Mouse (Mus musculus) forebrain, embryonic 16.5 days (tissue): Measurements from ENCODE around the gene Syt8. TPM values are rescaled to one million over a fixed set of nuclear protein-coding genes. Genes with fewer than 3 reads are reported as not detected.

ENCODE experiments used
- ATAC-seq: fragments of 200-750 bp; cut with Nextera tagmentation; 2 replicates; pipeline ENCODE4 v1.8.0; 2017; ENCODE audit warnings: mild to moderate bottlenecking, moderate library complexity
- H3K27ac ChIP-seq: fragments of 300-500 bp; sonication (generic); 2 replicates; pipeline ENCODE4 v1.5.1; 2014; ENCODE audit warnings: low read length, control low read depth
- H3K27me3 ChIP-seq: fragments of 300-500 bp; sonication (generic); replicated peaks from 2 replicates; pipeline ENCODE4 v1.6.1; 2014; ENCODE audit warnings: low read length; ENCODE audit not compliant: control insufficient read depth, insufficient read depth
- H3K36me3 ChIP-seq: fragments of 300-500 bp; sonication (generic); 2 replicates; pipeline ENCODE4 v1.6.1; 2014; ENCODE audit not compliant: control insufficient read depth, insufficient read depth
- H3K4me1 ChIP-seq: fragments of 300-500 bp; sonication (generic); replicated peaks from 2 replicates; pipeline ENCODE4 v1.6.1; 2014; ENCODE audit warnings: low read length; ENCODE audit not compliant: control insufficient read depth, insufficient read depth
- H3K4me2 ChIP-seq: fragments of 300-500 bp; sonication (generic); 2 replicates; pipeline ENCODE4 v1.6.1; 2014; ENCODE audit warnings: mild to moderate bottlenecking, low read length, control low read depth
- H3K4me3 ChIP-seq: fragments of 300-500 bp; sonication (generic); replicated peaks from 2 replicates; pipeline ENCODE4 v1.5.1; 2014; ENCODE audit warnings: mild to moderate bottlenecking, low read length, control low read depth
- H3K9ac ChIP-seq: fragments of 300-500 bp; sonication (generic); replicated peaks from 2 replicates; pipeline ENCODE4 v1.6.1; 2014; ENCODE audit warnings: low read depth, low read length, control low read depth
- H3K9me3 ChIP-seq: fragments of 300-500 bp; sonication (generic); 2 replicates; pipeline ENCODE4 v1.6.1; 2016; ENCODE audit warnings: low read length; ENCODE audit not compliant: control insufficient read depth
- WGBS: fragments of 180-500 bp; shearing (Covaris S2); extraction: QIAGEN DNeasy Blood & Tissue Kit; methylation state at CpG from one replicate; pipeline ENCODE4 v1.1.7; 2014; 5-methylcytosine and 5-hydroxymethylcytosine counted together
- polyA plus RNA-seq: library from polyadenylated mRNA; unstranded; fragments of >200 nt; fragmentation: Nextera tagmentation; extraction: Ambion mirVana; gene quantifications from 2 replicates; pipeline ENCODE4 v1.2.1, GENCODE M21; 2015

Gene Syt8
- polyA plus RNA-seq, 1 experiment from 2014 or later, result not detected

- no peak for ATAC-seq
- Histone ChIP-seq H3K9ac (0 out of 2 replicates have a peak overlapping the region, but pooled peaks have one; percentile 17), H3K27ac (no peak overlapping the region), H3K27me3 (no peaks in the 10 kb centered on the region), H3K4me3 (no peak overlapping the region), H3K4me1 (no peaks in the 10 kb centered on the region), H3K36me3 (no peaks in the 10 kb centered on the region), H3K9me3 (no peaks in the 10 kb centered on the region), H3K4me2 (no peak overlapping the region)
- WGBS, result 81% methylated on average over 14 of the region's 14 CpGs
Observed at GRCm38 (mm10) chr7:142439966-142440365, 5.3 kb downstream of the Syt8 start.

- Histone ChIP-seq H3K9ac (no peak overlapping the region), H3K4me3 (no peak overlapping the region), H3K4me1 (no peaks in the 10 kb centered on the region), H3K9me3 (no peaks in the 10 kb centered on the region), H3K4me2 (no peak overlapping the region), H3K27ac (no peak overlapping the region), H3K36me3 (no peaks in the 10 kb centered on the region), H3K27me3 (no peaks in the 10 kb centered on the region)
- ATAC-seq, result peak; percentile 77
- 67% methylated on average over 5 of the region's 5 CpGs for WGBS
Observed at GRCm38 (mm10) chr7:142440657-142441114, 6.0 kb downstream of the Syt8 start.

GRCm38 (mm10) chr7:142441585-142441984 is 6.9 kb downstream of the Syt8 start, which contains the start of gene Tnni2:
Gene Tnni2, plus strand, starts transcription at chr7:142441808.
- Histone ChIP-seq H3K4me1 (no peaks in the 10 kb centered on the region), H3K9me3 (no peaks in the 10 kb centered on the region), H3K9ac (no peak within 1 kb of the TSS), H3K27ac (no peak within 1 kb of the TSS), H3K36me3 (no peaks in the 10 kb centered on the region), H3K4me2 (no peak within 1 kb of the TSS), H3K27me3 (no peaks in the 10 kb centered on the region), H3K4me3 (no peak within 1 kb of the TSS)
- no peak for ATAC-seq
- WGBS, result 84% methylated on average over 9 of the region's 9 CpGs

GRCm38 (mm10) chr7:142442081-142442907 is 7.6 kb downstream of the Syt8 start:
- no peaks in the 10 kb centered on the region for H3K27me3 ChIP-seq
- 85% methylated on average over 9 of the region's 9 CpGs for WGBS
- no peaks in the 10 kb centered on the region for H3K36me3 ChIP-seq
- H3K27ac ChIP-seq, result no peak overlapping the region
- no peak overlapping the region for H3K4me3 ChIP-seq
- H3K9ac ChIP-seq, result no peak overlapping the region
- no peaks in the 10 kb centered on the region for H3K4me1 ChIP-seq
- no peaks in the 10 kb centered on the region for H3K9me3 ChIP-seq
- ATAC-seq, result no peak
- no peak overlapping the region for H3K4me2 ChIP-seq

GRCm38 (mm10) chr7:142442908-142443420 is 8.3 kb downstream of the Syt8 start:
- Histone ChIP-seq H3K4me3 (no peak overlapping the region), H3K9me3 (no peaks in the 10 kb centered on the region), H3K4me2 (no peak overlapping the region), H3K27ac (no peak overlapping the region), H3K27me3 (no peaks in the 10 kb centered on the region), H3K36me3 (no peaks in the 10 kb centered on the region), H3K4me1 (no peaks in the 10 kb centered on the region), H3K9ac (no peak overlapping the region)
- WGBS, result 93% methylated on average over 7 of the region's 7 CpGs
- no peak for ATAC-seq

GRCm38 (mm10) chr7:142443474-142443873 is 8.8 kb downstream of the Syt8 start:
- 81% methylated on average over 5 of the region's 5 CpGs for WGBS
- H3K27me3 ChIP-seq, result no peaks in the 10 kb centered on the region
- no peak overlapping the region for H3K4me2 ChIP-seq
- no peak for ATAC-seq
- no peak overlapping the region for H3K9ac ChIP-seq
- no peaks in the 10 kb centered on the region for H3K4me1 ChIP-seq
- no peak overlapping the region for H3K27ac ChIP-seq
- H3K36me3 ChIP-seq, result no peaks in the 10 kb centered on the region
- no peak overlapping the region for H3K4me3 ChIP-seq
- no peaks in the 10 kb centered on the region for H3K9me3 ChIP-seq

- 98% methylated on average over 6 of the region's 6 CpGs for WGBS
- no peak overlapping the region for H3K4me2 ChIP-seq
- H3K27me3 ChIP-seq, result no peaks in the 10 kb centered on the region
- H3K36me3 ChIP-seq, result no peaks in the 10 kb centered on the region
- no peaks in the 10 kb centered on the region for H3K9me3 ChIP-seq
- H3K9ac ChIP-seq, result no peak overlapping the region
- no peak overlapping the region for H3K27ac ChIP-seq
- no peak overlapping the region for H3K4me3 ChIP-seq
- no peak for ATAC-seq
- no peaks in the 10 kb centered on the region for H3K4me1 ChIP-seq
Observed at GRCm38 (mm10) chr7:142444171-142444570, 9.5 kb downstream of the Syt8 start.

- Histone ChIP-seq H3K36me3 (no peaks in the 10 kb centered on the region), H3K9me3 (no peaks in the 10 kb centered on the region), H3K4me3 (no peak overlapping the region), H3K27ac (no peak overlapping the region), H3K4me2 (no peak overlapping the region), H3K9ac (no peak overlapping the region), H3K4me1 (no peaks in the 10 kb centered on the region), H3K27me3 (no peaks in the 10 kb centered on the region)
- 91% methylated on average over 6 of the region's 6 CpGs for WGBS
- no peak for ATAC-seq
Observed at GRCm38 (mm10) chr7:142445324-142445723, 10.7 kb downstream of the Syt8 start.

- no peak for ATAC-seq
- Histone ChIP-seq H3K4me2 (no peak overlapping the region), H3K36me3 (no peaks in the 10 kb centered on the region), H3K9me3 (no peaks in the 10 kb centered on the region), H3K9ac (no peak overlapping the region), H3K27me3 (no peaks in the 10 kb centered on the region), H3K4me1 (no peaks in the 10 kb centered on the region), H3K27ac (no peak overlapping the region), H3K4me3 (no peak overlapping the region)
- 90% methylated on average over 4 of the region's 4 CpGs for WGBS
Observed at GRCm38 (mm10) chr7:142446264-142446663, 11.6 kb downstream of the Syt8 start.
